Mouse (Mus musculus): Measurements from ENCODE around the gene Fsip1.
A peak's percentile ranks its signal among the peaks of the same experiment; 100 is the strongest.
"Not testable (repeated sequence)": the region's sequence is repeated elsewhere in the genome, so short reads cannot be mapped to it uniquely, and the experiment has no call there.

Fsip1 gene

DNA sequence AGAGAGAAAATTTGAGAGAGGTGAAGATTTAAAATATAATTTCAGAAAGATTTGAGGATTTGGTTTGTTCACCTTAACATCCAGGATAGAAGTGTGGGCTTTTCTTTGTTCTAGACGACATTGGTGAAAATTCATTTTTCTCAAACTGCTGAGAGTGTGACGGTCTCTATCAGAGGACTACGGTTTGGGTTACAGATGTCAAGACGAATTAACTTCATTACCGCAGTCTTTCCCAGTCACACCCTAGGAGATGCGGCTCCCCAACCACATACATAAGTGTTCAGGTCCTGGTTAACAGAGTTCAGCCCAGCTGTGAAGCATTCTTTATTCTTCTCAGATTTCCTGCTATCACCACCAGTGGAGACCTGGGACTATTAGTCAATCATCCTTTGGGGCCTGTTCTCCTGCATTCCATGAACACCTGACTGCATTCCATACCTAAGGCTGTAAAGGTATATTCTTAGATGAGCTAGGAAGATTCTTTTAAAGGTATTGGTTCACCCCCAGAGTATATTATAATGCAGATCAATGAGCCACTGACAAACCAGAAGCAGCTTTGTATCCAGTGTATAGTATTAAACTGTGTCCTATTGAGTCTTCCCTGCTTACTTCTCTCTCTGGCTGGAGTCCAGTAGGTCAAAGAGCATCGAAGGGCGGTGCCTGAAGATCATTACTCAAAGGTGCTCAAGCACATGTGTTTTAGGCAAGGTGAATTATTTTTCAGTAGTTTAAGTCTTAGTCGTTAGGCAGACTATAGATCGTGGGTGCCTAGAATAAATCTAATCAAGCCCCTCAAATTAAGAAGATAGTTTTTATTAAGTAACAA is 82.0 kb downstream of the Fsip1 start:
- DNase-seq, result peak; percentile 47

GRCm38 (mm10) chr2:118168225-118168624 is 88.5 kb downstream of the Fsip1 start:
- DNase-seq, result no peak

- no peak for DNase-seq
Observed at GRCm38 (mm10) chr2:118167731-118168130, 89.0 kb downstream of the Fsip1 start.

DNA sequence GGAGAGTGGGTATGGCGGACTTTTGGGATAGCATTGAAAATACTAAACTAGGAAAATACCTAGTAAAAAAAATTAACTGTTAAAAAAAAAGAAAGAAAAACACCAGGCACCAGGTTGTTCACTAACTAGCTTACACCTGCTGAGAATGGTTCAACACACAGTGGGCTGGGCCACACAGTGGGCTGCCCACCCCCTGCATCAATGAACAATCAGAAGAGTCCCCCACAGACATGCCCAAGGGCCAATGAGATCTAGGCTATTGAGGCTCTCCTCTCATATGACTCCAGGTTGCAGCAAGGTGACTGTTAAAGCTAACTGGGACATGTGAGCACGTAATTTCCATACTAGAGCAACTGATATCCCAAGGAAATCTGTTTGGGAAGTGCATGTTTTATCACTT is 91.1 kb downstream of the Fsip1 start:
- no peak for DNase-seq

- no peak for DNase-seq
Observed at GRCm38 (mm10) chr2:118164137-118164536, 92.6 kb downstream of the Fsip1 start.

- DNase-seq, result no peak
Observed at GRCm38 (mm10) chr2:118162486-118162885, 94.3 kb downstream of the Fsip1 start.

GRCm38 (mm10) chr2:118160991-118161390 is 95.8 kb downstream of the Fsip1 start:
- DNase-seq, result no peak

GRCm38 (mm10) chr2:118160547-118160946 is 96.2 kb downstream of the Fsip1 start:
- no peak for DNase-seq

DNA sequence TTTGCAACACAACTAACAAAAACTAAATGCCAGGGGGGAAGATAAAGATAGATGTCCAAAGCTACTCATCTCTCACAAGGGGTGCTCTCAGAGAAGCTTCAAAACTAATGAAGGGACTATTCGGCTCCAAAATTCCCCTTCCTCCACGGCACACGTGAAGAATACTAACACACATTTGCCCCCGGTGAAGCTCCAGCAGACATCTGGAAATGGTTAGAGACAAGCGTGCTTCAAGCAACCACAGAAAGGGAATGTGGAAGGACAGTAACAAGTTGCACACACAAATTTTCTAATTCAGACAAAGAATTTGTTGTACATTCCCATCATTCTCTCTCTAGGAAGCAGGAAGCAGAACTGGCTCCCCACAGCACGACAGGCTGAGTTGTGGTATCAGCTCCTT is 97.6 kb downstream of the Fsip1 start:
- no peak for DNase-seq

- DNase-seq, result no peak
Observed at GRCm38 (mm10) chr2:118158095-118158494, 98.7 kb downstream of the Fsip1 start.

- DNase-seq, result peak; percentile 37
Observed at GRCm38 (mm10) chr2:118149855-118150563, 106.8 kb downstream of the Fsip1 start.

DNA sequence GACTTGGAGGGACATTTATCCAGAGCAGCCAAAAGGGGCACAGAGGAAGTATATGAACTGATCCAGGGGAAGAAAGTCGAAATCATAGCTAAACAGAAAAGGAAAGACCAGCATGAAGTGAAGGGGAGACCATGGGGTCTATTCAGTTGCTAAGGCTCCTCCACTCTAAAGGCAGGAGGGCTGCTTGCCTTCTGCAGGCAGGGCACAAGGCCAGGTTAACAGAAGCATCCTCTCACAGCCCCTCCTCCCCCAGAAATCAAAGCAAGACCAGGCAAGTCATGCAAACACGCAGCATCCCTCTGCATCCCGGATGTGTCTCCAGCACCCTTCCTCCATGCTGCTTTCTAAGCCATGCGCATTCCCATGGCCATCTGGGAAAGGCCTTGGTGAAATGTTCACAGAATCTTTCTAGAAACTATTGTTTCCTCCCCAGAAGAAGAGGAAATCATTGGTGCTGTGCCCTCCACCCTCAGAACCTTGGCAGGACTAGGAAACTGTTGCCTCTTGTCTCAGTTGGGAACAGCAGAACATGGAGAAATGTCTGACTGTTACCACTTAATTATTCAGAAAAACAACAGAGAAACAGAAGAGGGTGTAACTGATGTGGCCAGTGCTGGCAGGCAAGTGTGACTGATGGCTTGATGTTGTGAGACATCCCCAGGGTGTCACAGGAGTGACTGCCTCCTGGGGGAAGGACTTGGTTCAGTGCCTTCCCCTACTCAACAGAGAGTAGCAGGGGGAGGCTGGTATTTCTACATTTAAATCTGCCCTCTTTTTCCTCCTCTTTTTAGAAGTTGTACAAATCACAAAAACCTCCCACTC is 108.2 kb downstream of the Fsip1 start:
- no peak for DNase-seq

DNA sequence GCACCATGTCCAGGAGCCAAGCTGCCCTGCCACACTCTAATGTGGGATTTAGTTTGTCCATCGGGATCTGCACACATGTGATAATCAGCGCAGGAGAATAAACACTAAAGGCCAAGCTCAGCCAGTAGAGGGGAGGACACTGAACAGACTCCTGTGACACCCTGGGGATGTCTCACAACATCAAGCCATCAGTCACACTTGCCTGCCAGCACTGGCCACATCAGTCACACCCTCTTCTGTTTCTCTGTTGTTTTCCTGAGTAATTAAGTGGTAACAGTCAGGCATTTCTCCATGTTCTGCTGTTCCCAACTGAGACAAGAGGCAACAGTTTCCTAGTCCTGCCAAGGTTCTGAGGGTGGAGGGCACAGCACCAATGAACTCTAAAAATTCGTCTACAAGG is 109.0 kb downstream of the Fsip1 start:
- DNase-seq, result not testable (repeated sequence)

- DNase-seq, result no peak
Observed at GRCm38 (mm10) chr2:118141651-118142050, 115.1 kb downstream of the Fsip1 start.

DNA sequence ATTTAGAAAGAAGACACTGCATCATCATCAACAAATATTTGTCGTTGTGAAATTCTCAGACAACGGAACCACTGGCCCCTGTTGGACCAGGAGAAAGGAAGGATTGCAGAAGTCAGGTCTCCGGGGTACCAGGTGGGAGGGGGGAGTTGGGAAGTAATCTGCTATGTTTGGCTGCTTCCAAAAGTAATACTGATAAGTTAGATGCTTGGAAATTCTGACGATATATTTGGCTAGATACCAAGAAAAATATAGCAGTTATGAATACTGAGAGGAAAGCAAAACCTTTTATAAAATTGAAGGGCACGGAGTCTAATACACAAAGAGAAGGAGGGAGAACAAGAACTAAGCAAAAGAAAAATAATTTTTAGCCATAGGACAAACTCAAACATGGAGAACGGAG is 117.5 kb downstream of the Fsip1 start:
- DNase-seq, result no peak

GRCm38 (mm10) chr2:118137776-118138175 is 119.0 kb downstream of the Fsip1 start:
- no peak for DNase-seq

GRCm38 (mm10) chr2:118137071-118137470 is 119.7 kb downstream of the Fsip1 start:
- DNase-seq, result no peak

- no peak for DNase-seq
Observed at GRCm38 (mm10) chr2:118128313-118128712, 128.5 kb downstream of the Fsip1 start.

- DNase-seq, result peak; percentile 28
Observed at GRCm38 (mm10) chr2:118127516-118128288, 129.1 kb downstream of the Fsip1 start.

DNA sequence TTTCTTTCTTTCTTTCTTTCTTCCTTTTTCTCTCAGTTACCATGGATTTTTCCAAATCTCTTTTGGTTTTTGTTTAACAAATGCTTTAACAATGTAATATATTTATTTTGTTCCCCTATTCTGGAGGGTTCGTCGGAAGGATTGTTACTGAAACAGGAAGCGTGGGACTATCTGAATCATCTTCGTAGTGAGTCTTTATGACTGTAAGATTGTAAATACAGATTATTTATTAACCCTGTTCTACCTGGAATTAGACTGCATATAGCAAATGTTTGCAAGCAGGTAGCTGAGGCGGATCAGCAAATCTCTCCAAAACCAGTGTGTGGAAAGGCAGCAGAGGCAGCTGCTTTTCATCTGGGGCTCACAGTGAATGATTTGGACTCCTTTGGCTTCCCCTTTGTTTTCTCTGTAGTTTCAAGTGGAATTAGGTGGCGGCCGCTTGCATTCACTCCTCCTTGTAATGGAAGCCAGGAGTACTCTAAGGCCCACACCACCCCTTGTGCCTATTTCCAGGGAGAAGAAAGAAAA is 130.8 kb downstream of the Fsip1 start:
- DNase-seq, result no peak

DNA sequence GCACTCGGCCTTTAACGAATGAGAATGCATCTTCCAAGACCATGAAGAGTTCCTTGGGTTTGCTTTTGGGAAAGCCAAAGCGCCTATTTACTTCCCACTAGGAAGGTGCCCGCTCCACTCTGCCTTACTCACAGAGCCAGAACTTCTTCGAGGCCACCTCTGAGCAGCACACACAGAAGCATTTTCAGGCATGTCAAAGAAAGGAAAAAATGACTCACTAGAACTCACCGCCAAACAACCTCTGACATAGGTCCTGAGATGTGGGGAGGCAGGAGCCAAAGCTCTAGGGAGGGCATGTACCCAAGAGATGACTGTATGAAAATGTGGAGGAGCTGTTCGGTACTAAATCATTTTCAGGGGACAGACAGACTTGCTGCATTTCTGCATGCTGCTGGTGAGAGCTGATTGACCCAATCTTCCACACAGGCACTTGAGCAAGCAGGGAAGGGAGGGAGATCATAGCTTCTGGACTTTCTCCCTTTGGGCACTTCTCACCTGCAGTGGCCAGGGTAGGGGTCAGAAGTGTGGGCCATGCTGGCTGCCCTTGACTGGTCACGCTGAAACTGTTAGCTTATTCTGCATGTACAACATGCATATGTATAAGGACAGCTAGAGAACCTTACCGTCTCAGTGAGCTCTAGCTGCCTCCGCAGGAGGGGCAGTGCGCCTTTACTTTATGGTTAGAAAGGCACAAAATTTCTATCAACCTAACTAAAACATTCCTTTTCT is 131.4 kb downstream of the Fsip1 start:
- peak; percentile 87 for DNase-seq

DNA sequence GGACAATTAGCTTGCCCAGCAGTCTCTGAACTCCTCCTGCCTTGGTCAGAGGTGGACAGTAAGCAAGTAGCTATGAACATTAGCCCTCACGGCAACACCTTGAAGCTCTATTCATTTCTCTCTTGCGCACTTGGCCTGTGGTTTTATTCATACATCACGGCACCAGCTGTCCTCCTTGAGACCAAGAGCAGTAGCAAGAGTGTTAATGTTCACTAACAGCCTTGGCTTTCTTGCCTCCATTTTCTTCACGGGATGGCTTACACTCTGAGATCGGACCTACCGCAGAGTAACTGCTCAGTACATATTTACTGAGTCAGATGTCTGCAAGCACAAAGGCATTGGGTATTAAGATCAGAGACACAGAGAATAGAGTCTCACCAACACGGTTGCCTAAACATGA is 132.3 kb downstream of the Fsip1 start:
- no peak for DNase-seq

Data from kidney, adult 11 months (tissue).